Mouse (Mus musculus): Measurements from ENCODE around the gene Hgf. TPM values are rescaled to one million over a fixed set of nuclear protein-coding genes. Genes with fewer than 3 reads are reported as not detected.

Gene Hgf
- 8.3 and 9.3 TPM in 2 replicates for polyA plus RNA-seq (2014; fragmentation: Nextera tagmentation; extraction: Ambion mirVana)

- peaks cover 3% of the 10 kb centered on the region; the same call in 1 of the 2 replicates for H3K4me1 ChIP-seq (ENCODE audit: control insufficient read depth, insufficient read depth, low read length)
- peak; percentile 71 for ATAC-seq (ENCODE audit: insufficient number of reproducible peaks, low FRiP score, low TSS enrichment, low read depth)
- H3K4me3 ChIP-seq (ENCODE audit: low read depth, low read length): peak within 1 kb of the TSS; percentile 29
- DNase-seq (ENCODE audit: low spot score): peak; percentile 73
- no peaks in the 10 kb centered on the region for H3K9me3 ChIP-seq (ENCODE audit: control insufficient read depth, low read length)
- peak within 1 kb of the TSS; percentile 45 for H3K9ac ChIP-seq (ENCODE audit: low read length)
- no peaks in the 10 kb centered on the region for H3K36me3 ChIP-seq (ENCODE audit: control insufficient read depth, insufficient read depth, low read length)
- H3K4me2 ChIP-seq (ENCODE audit: low read depth, severe bottlenecking): peak within 1 kb of the TSS; percentile 44
- no peaks in the 10 kb centered on the region for H3K27me3 ChIP-seq (ENCODE audit: control insufficient read depth, insufficient read depth, low read length)
- whole genome bisulfite sequencing: 3% methylated on average over 16 of the region's 16 CpGs
- 0 out of 2 replicates have a peak within 1 kb of the TSS, but pooled peaks have one; percentile 6 for H3K27ac ChIP-seq (replicated peaks; ENCODE audit: low read depth, low read length)
These were observed at the start of gene Hgf for GRCm38 (mm10) chr5:16553304-16554047. Hgf (plus strand) TSS chr5:16553495.

GRCm38 (mm10) chr5:16506702-16507350 lies 46.5 kb upstream of the Hgf start:
- Histone ChIP-seq H3K27me3 (ENCODE audit: control insufficient read depth, insufficient read depth, low read length) (no peaks in the 10 kb centered on the region), H3K4me2 (ENCODE audit: low read depth, severe bottlenecking) (no peak overlapping the region), H3K4me1 (ENCODE audit: control insufficient read depth, insufficient read depth, low read length) (no peaks in the 10 kb centered on the region), H3K4me3 (ENCODE audit: low read depth, low read length) (no peak overlapping the region), H3K36me3 (ENCODE audit: control insufficient read depth, insufficient read depth, low read length) (no peaks in the 10 kb centered on the region), H3K9me3 (ENCODE audit: control insufficient read depth, low read length) (no peaks in the 10 kb centered on the region), H3K27ac (replicated peaks; ENCODE audit: low read depth, low read length) (no peak overlapping the region), H3K9ac (ENCODE audit: low read length) (no peak overlapping the region)
- 81% methylated on average over 4 of the region's 4 CpGs for WGBS
- no peak for DNase-seq (ENCODE audit: low spot score)
- ATAC-seq (ENCODE audit: insufficient number of reproducible peaks, low FRiP score, low TSS enrichment, low read depth): no peak

- WGBS: 82% methylated on average over 3 of the region's 3 CpGs
- no peak for ATAC-seq (ENCODE audit: insufficient number of reproducible peaks, low FRiP score, low TSS enrichment, low read depth)
- no peak overlapping the region for H3K4me2 ChIP-seq (ENCODE audit: low read depth, severe bottlenecking)
These were observed 21.5 kb upstream of the Hgf start for GRCm38 (mm10) chr5:16531619-16532277.

GRCm38 (mm10) chr5:16538067-16538466 lies 15.2 kb upstream of the Hgf start:
- 77% methylated on average over 2 of the region's 2 CpGs for WGBS

More at GRCm38 (mm10) chr5:16531619-16532277, 21.5 kb upstream of the Hgf start:
- no peaks in the 10 kb centered on the region for H3K27me3 ChIP-seq (ENCODE audit: control insufficient read depth, insufficient read depth, low read length)
- no peaks in the 10 kb centered on the region for H3K4me1 ChIP-seq (ENCODE audit: control insufficient read depth, insufficient read depth, low read length)
- DNase-seq (ENCODE audit: low spot score): no peak
- H3K4me3 ChIP-seq (ENCODE audit: low read depth, low read length): no peak overlapping the region
- H3K27ac ChIP-seq (replicated peaks; ENCODE audit: low read depth, low read length): no peak overlapping the region
- H3K9ac ChIP-seq (ENCODE audit: low read length): no peak overlapping the region
- no peaks in the 10 kb centered on the region for H3K36me3 ChIP-seq (ENCODE audit: control insufficient read depth, insufficient read depth, low read length)
- no peaks in the 10 kb centered on the region for H3K9me3 ChIP-seq (ENCODE audit: control insufficient read depth, low read length)

GRCm38 (mm10) chr5:16541561-16542116 lies 11.7 kb upstream of the Hgf start:
- H3K4me2 ChIP-seq (ENCODE audit: low read depth, severe bottlenecking): no peak overlapping the region
- no peaks in the 10 kb centered on the region for H3K9me3 ChIP-seq (ENCODE audit: control insufficient read depth, low read length)
- no peaks in the 10 kb centered on the region for H3K36me3 ChIP-seq (ENCODE audit: control insufficient read depth, insufficient read depth, low read length)
- H3K9ac ChIP-seq (ENCODE audit: low read length): no peak overlapping the region
- 46% methylated on average over 2 of the region's 2 CpGs for WGBS
- no peak overlapping the region for H3K4me3 ChIP-seq (ENCODE audit: low read depth, low read length)
- H3K27ac ChIP-seq (replicated peaks; ENCODE audit: low read depth, low read length): no peak overlapping the region
- H3K27me3 ChIP-seq (ENCODE audit: control insufficient read depth, insufficient read depth, low read length): no peaks in the 10 kb centered on the region
- ATAC-seq (ENCODE audit: insufficient number of reproducible peaks, low FRiP score, low TSS enrichment, low read depth) (no peak), DNase-seq (ENCODE audit: low spot score) (no peak)
- no peaks in the 10 kb centered on the region for H3K4me1 ChIP-seq (ENCODE audit: control insufficient read depth, insufficient read depth, low read length)

More at GRCm38 (mm10) chr5:16538067-16538466, 15.2 kb upstream of the Hgf start:
- no peak for ATAC-seq (ENCODE audit: insufficient number of reproducible peaks, low FRiP score, low TSS enrichment, low read depth)
- Histone ChIP-seq H3K27me3 (ENCODE audit: control insufficient read depth, insufficient read depth, low read length) (no peaks in the 10 kb centered on the region), H3K9ac (ENCODE audit: low read length) (no peak overlapping the region), H3K27ac (replicated peaks; ENCODE audit: low read depth, low read length) (no peak overlapping the region), H3K36me3 (ENCODE audit: control insufficient read depth, insufficient read depth, low read length) (no peaks in the 10 kb centered on the region), H3K4me2 (ENCODE audit: low read depth, severe bottlenecking) (no peak overlapping the region), H3K9me3 (ENCODE audit: control insufficient read depth, low read length) (no peaks in the 10 kb centered on the region), H3K4me3 (ENCODE audit: low read depth, low read length) (no peak overlapping the region), H3K4me1 (ENCODE audit: control insufficient read depth, insufficient read depth, low read length) (no peaks in the 10 kb centered on the region)
- DNase-seq (ENCODE audit: low spot score): no peak

GRCm38 (mm10) chr5:16547490-16547889 lies 5.8 kb upstream of the Hgf start:
- DNase-seq (ENCODE audit: low spot score): no peak
- ATAC-seq (ENCODE audit: insufficient number of reproducible peaks, low FRiP score, low TSS enrichment, low read depth): no peak
- WGBS: 78% methylated on average over 3 of the region's 3 CpGs

GRCm38 (mm10) chr5:16552647-16553046 lies 648 bp upstream of the Hgf start:
- no peak for ATAC-seq (ENCODE audit: insufficient number of reproducible peaks, low FRiP score, low TSS enrichment, low read depth)
- peaks cover 3% of the 10 kb centered on the region; the same call in 1 of the 2 replicates for H3K4me1 ChIP-seq (ENCODE audit: control insufficient read depth, insufficient read depth, low read length)
- no peaks in the 10 kb centered on the region for H3K27me3 ChIP-seq (ENCODE audit: control insufficient read depth, insufficient read depth, low read length)
- H3K36me3 ChIP-seq (ENCODE audit: control insufficient read depth, insufficient read depth, low read length): no peaks in the 10 kb centered on the region
- WGBS: 66% methylated on average over 4 of the region's 4 CpGs
- H3K9me3 ChIP-seq (ENCODE audit: control insufficient read depth, low read length): no peaks in the 10 kb centered on the region
- no peak overlapping the region for H3K27ac ChIP-seq (replicated peaks; ENCODE audit: low read depth, low read length)
- H3K9ac ChIP-seq (ENCODE audit: low read length): no peak overlapping the region
- no peak overlapping the region for H3K4me3 ChIP-seq (ENCODE audit: low read depth, low read length)
- no peak for DNase-seq (ENCODE audit: low spot score)
- no peak overlapping the region for H3K4me2 ChIP-seq (ENCODE audit: low read depth, severe bottlenecking)

More at GRCm38 (mm10) chr5:16547490-16547889, 5.8 kb upstream of the Hgf start:
- Histone ChIP-seq H3K9ac (ENCODE audit: low read length) (no peak overlapping the region), H3K4me2 (ENCODE audit: low read depth, severe bottlenecking) (no peak overlapping the region), H3K4me3 (ENCODE audit: low read depth, low read length) (no peak overlapping the region), H3K4me1 (ENCODE audit: control insufficient read depth, insufficient read depth, low read length) (no peaks in the 10 kb centered on the region), H3K27ac (replicated peaks; ENCODE audit: low read depth, low read length) (no peak overlapping the region), H3K27me3 (ENCODE audit: control insufficient read depth, insufficient read depth, low read length) (no peaks in the 10 kb centered on the region), H3K9me3 (ENCODE audit: control insufficient read depth, low read length) (no peaks in the 10 kb centered on the region), H3K36me3 (ENCODE audit: control insufficient read depth, insufficient read depth, low read length) (no peaks in the 10 kb centered on the region)

- Histone ChIP-seq H3K4me3 (ENCODE audit: low read depth, low read length) (no peak overlapping the region), H3K4me2 (ENCODE audit: low read depth, severe bottlenecking) (no peak overlapping the region), H3K4me1 (ENCODE audit: control insufficient read depth, insufficient read depth, low read length) (no peaks in the 10 kb centered on the region), H3K9me3 (ENCODE audit: control insufficient read depth, low read length) (no peaks in the 10 kb centered on the region), H3K27ac (replicated peaks; ENCODE audit: low read depth, low read length) (no peak overlapping the region), H3K9ac (ENCODE audit: low read length) (no peak overlapping the region), H3K36me3 (ENCODE audit: control insufficient read depth, insufficient read depth, low read length) (no peaks in the 10 kb centered on the region), H3K27me3 (ENCODE audit: control insufficient read depth, insufficient read depth, low read length) (no peaks in the 10 kb centered on the region)
- 84% methylated on average over 3 of the region's 3 CpGs for WGBS
- ATAC-seq (ENCODE audit: insufficient number of reproducible peaks, low FRiP score, low TSS enrichment, low read depth) (no peak), DNase-seq (ENCODE audit: low spot score) (no peak)
These were observed 7.0 kb downstream of the Hgf start for GRCm38 (mm10) chr5:16560247-16560646.

All from limb, embryonic 11.5 days (tissue).